Mouse (Mus musculus): ENCODE measurements around the gene Wdr37.

DNA sequence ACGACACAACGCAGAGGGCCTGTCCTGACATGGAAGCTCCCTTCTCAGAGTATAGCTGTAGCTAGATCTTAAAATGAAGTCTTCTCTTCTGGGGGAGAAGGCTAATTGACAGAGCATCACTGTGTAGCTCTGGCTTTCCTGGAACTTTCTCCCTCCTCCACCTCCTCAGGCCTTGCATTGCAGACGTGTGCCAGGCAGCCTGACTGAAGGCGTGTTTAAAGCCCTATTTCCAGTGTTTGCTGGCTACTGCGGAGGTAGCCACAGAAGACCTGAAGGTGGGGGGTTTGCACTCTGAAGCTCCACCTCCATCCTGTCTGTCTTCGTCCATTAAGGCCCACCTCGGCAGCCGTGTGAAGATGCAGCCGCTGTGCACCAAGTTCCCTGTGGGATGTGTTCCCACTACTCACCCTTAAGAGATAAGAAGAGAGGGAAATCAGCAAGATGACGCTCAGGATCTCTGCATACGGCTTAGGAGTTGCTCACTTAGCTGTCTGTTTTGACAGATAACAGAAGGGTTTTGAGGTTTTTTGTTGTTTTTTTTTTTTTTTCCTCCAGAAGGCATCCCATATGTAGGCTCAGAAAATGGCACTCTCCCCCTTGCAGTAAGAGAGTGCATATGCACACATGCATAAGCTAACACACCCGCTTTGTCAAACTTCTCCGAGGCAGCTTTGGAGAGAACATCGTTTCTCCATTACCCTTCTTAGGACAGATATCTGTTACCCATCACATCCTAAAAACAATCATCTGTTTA is 87.2 kb downstream of the Wdr37 start:
- TF ChIP-seq CTCF (IDR thresholded peaks at IDR 0.05; ENCODE audit: insufficient read depth, low read depth, low read length) = no peak
- no peak for TF ChIP-seq POLR2A (IDR thresholded peaks at IDR 0.05; ENCODE audit: insufficient read depth, low read depth, low read length)

Measured in olfactory bulb, adult 2 months (tissue).